Mouse (Mus musculus) neural tube, embryonic 15.5 days (tissue): ENCODE results near the gene Snrpc. TPM values are rescaled to one million over a fixed set of nuclear protein-coding genes. Genes with fewer than 3 reads are reported as not detected.

Experiments
- ATAC-seq: fragments of 200-750 bp; cut with Nextera tagmentation; 2 replicates; pipeline ENCODE4 v1.8.0; 2017; ENCODE audit warnings: mild to moderate bottlenecking, moderate TSS enrichment, moderate library complexity; ENCODE audit not compliant: low FRiP score
- H3K27ac ChIP-seq: fragments of 300-500 bp; sonication (generic); replicated peaks from 2 replicates; pipeline ENCODE4 v1.5.1; 2015; ENCODE audit warnings: mild to moderate bottlenecking, inconsistent platforms
- H3K27me3 ChIP-seq: fragments of 300-500 bp; sonication (generic); replicated peaks from 2 replicates; pipeline ENCODE4 v1.6.1; 2015; ENCODE audit warnings: inconsistent platforms
- H3K36me3 ChIP-seq: fragments of 300-500 bp; sonication (generic); 2 replicates; pipeline ENCODE4 v1.6.1; 2015; ENCODE audit warnings: inconsistent platforms
- H3K4me1 ChIP-seq: fragments of 300-500 bp; sonication (generic); 2 replicates; pipeline ENCODE4 v1.6.1; 2015; ENCODE audit warnings: inconsistent platforms
- H3K4me2 ChIP-seq: fragments of 300-500 bp; sonication (generic); 2 replicates; pipeline ENCODE4 v1.6.1; 2015; ENCODE audit warnings: inconsistent platforms, mild to moderate bottlenecking, moderate library complexity
- H3K4me3 ChIP-seq: fragments of 300-500 bp; sonication (generic); replicated peaks from 2 replicates; pipeline ENCODE4 v1.5.1; 2015; ENCODE audit warnings: mild to moderate bottlenecking, inconsistent platforms
- H3K9ac ChIP-seq: fragments of 300-500 bp; sonication (generic); replicated peaks from 2 replicates; pipeline ENCODE4 v1.6.1; 2015; ENCODE audit warnings: mild to moderate bottlenecking, inconsistent platforms
- H3K9me3 ChIP-seq: fragments of 300-500 bp; sonication (generic); replicated peaks from 2 replicates; pipeline ENCODE4 v1.6.1; 2016; ENCODE audit warnings: inconsistent platforms
- WGBS: fragments of 180-500 bp; shearing (Covaris S2); methylation state at CpG from one replicate; pipeline ENCODE4 v1.1.7; 2015; ENCODE audit warnings: mixed read lengths; 5-methylcytosine and 5-hydroxymethylcytosine counted together
- polyA plus RNA-seq: library from polyadenylated mRNA; unstranded; fragments of >200 nt; fragmentation: Nextera tagmentation; extraction: Ambion mirVana; gene quantifications from 2 replicates; pipeline ENCODE4 v1.2.1, GENCODE M21; 2015

The Snrpc gene
- polyA plus RNA-seq, 1 experiment from 2014 or later, result 211 TPM

GRCm38 (mm10) chr17:27819971-27820567, 17.9 kb upstream of the Snrpc start:
- ATAC-seq, result peak; percentile 86
- Histone ChIP-seq H3K9me3 (no peaks in the 10 kb centered on the region), H3K9ac (peak overlapping the region; percentile 94), H3K27me3 (no peaks in the 10 kb centered on the region), H3K27ac (peak overlapping the region; percentile 87), H3K4me2 (peak overlapping the region; percentile 84), H3K4me1 (peaks cover 29% of the 10 kb centered on the region), H3K36me3 (0 out of 2 replicates have a peak, but pooled peaks cover 2% of the 10 kb centered on the region), H3K4me3 (peak overlapping the region; percentile 99)
- WGBS, result under 1% methylated on average over 46 of the region's 62 CpGs

- H3K9ac ChIP-seq, result peak within 1 kb of the TSS; percentile 94
- ATAC-seq, result peak; percentile 97
- H3K4me2 ChIP-seq, result peak within 1 kb of the TSS; percentile 84
- 3% methylated on average over 40 of the region's 56 CpGs for WGBS
- peak within 1 kb of the TSS; percentile 94 for H3K27ac ChIP-seq
- peaks cover 29% of the 10 kb centered on the region for H3K4me1 ChIP-seq
- peak within 1 kb of the TSS; percentile 99 for H3K4me3 ChIP-seq
- H3K9me3 ChIP-seq, result no peaks in the 10 kb centered on the region
- no peaks in the 10 kb centered on the region for H3K27me3 ChIP-seq
- H3K36me3 ChIP-seq, result no peaks in the 10 kb centered on the region
Observed at GRCm38 (mm10) chr17:27820568-27821406, 17.2 kb upstream of the Snrpc start, which contains the start of gene D17Wsu92e. TSS of gene D17Wsu92e (minus strand) at chr17:27820648.

GRCm38 (mm10) chr17:27821407-27822338, 16.3 kb upstream of the Snrpc start:
- H3K27me3 ChIP-seq, result no peaks in the 10 kb centered on the region
- 62% methylated on average over 9 of the region's 9 CpGs for WGBS
- H3K4me1 ChIP-seq, result peaks cover 35% of the 10 kb centered on the region
- peak overlapping the region; percentile 99 for H3K4me3 ChIP-seq
- no peaks in the 10 kb centered on the region for H3K9me3 ChIP-seq
- H3K9ac ChIP-seq, result peak overlapping the region; percentile 73
- peak overlapping the region; percentile 69 for H3K4me2 ChIP-seq
- no peak for ATAC-seq
- H3K36me3 ChIP-seq, result no peaks in the 10 kb centered on the region
- H3K27ac ChIP-seq, result peak overlapping the region; percentile 94

- WGBS, result 82% methylated on average over 9 of the region's 9 CpGs
- Histone ChIP-seq H3K27ac (no peak overlapping the region), H3K9me3 (no peaks in the 10 kb centered on the region), H3K4me1 (peaks cover 31% of the 10 kb centered on the region), H3K27me3 (no peaks in the 10 kb centered on the region), H3K9ac (no peak overlapping the region), H3K36me3 (no peaks in the 10 kb centered on the region), H3K4me2 (no peak overlapping the region), H3K4me3 (no peak overlapping the region)
- no peak for ATAC-seq
Observed at GRCm38 (mm10) chr17:27823142-27823905, 14.6 kb upstream of the Snrpc start.

GRCm38 (mm10) chr17:27824941-27825340, 13.0 kb upstream of the Snrpc start:
- no peaks in the 10 kb centered on the region for H3K27me3 ChIP-seq
- peaks cover 17% of the 10 kb centered on the region for H3K4me1 ChIP-seq
- H3K9me3 ChIP-seq, result no peaks in the 10 kb centered on the region
- no peak overlapping the region for H3K27ac ChIP-seq
- 70% methylated on average over 1 of the region's 1 CpGs for WGBS
- no peak for ATAC-seq
- H3K4me2 ChIP-seq, result no peak overlapping the region
- no peak overlapping the region for H3K9ac ChIP-seq
- no peaks in the 10 kb centered on the region for H3K36me3 ChIP-seq
- no peak overlapping the region for H3K4me3 ChIP-seq

- H3K27ac ChIP-seq, result no peak overlapping the region
- H3K9me3 ChIP-seq, result no peaks in the 10 kb centered on the region
- no peak overlapping the region for H3K9ac ChIP-seq
- no peaks in the 10 kb centered on the region for H3K27me3 ChIP-seq
- no peaks in the 10 kb centered on the region for H3K36me3 ChIP-seq
- H3K4me1 ChIP-seq, result peaks cover 17% of the 10 kb centered on the region
- H3K4me3 ChIP-seq, result no peak overlapping the region
- 43% methylated on average over 3 of the region's 3 CpGs for WGBS
- H3K4me2 ChIP-seq, result peak overlapping the region; percentile 55
- no peak for ATAC-seq
Observed at GRCm38 (mm10) chr17:27825539-27825938, 12.4 kb upstream of the Snrpc start.

- WGBS, result 5% methylated on average over 22 of the region's 22 CpGs
- Histone ChIP-seq H3K4me1 (peaks cover 13% of the 10 kb centered on the region), H3K36me3 (no peaks in the 10 kb centered on the region), H3K4me2 (peak overlapping the region; percentile 55), H3K27me3 (no peaks in the 10 kb centered on the region), H3K9ac (0 out of 2 replicates have a peak overlapping the region, but pooled peaks have one; percentile 30), H3K27ac (peak overlapping the region; percentile 56; the same call in 1 of the 2 replicates), H3K9me3 (no peaks in the 10 kb centered on the region), H3K4me3 (peak overlapping the region; percentile 25)
- ATAC-seq, result peak; percentile 55
Observed at GRCm38 (mm10) chr17:27825984-27826905, 11.7 kb upstream of the Snrpc start.

GRCm38 (mm10) chr17:27826908-27827383, 11.0 kb upstream of the Snrpc start:
- Histone ChIP-seq H3K4me3 (peak overlapping the region; percentile 25), H3K4me1 (peaks cover 10% of the 10 kb centered on the region), H3K27ac (peak overlapping the region; percentile 56; the same call in 1 of the 2 replicates), H3K9ac (no peak overlapping the region), H3K27me3 (no peaks in the 10 kb centered on the region), H3K4me2 (peak overlapping the region; percentile 55), H3K9me3 (no peaks in the 10 kb centered on the region), H3K36me3 (no peaks in the 10 kb centered on the region)
- WGBS, result 0% methylated on average over 9 of the region's 9 CpGs
- no peak for ATAC-seq

- Histone ChIP-seq H3K27me3 (no peaks in the 10 kb centered on the region), H3K4me3 (no peak overlapping the region), H3K9ac (no peak overlapping the region), H3K9me3 (no peaks in the 10 kb centered on the region), H3K4me1 (peaks cover 10% of the 10 kb centered on the region), H3K27ac (no peak overlapping the region), H3K4me2 (no peak overlapping the region), H3K36me3 (no peaks in the 10 kb centered on the region)
- ATAC-seq, result no peak
- 12% methylated on average over 6 of the region's 6 CpGs for WGBS
Observed at GRCm38 (mm10) chr17:27827511-27827910, 10.4 kb upstream of the Snrpc start.

GRCm38 (mm10) chr17:27830411-27830810, 7.5 kb upstream of the Snrpc start:
- H3K4me2 ChIP-seq, result no peak overlapping the region
- WGBS, result 54% methylated on average over 7 of the region's 7 CpGs
- H3K9me3 ChIP-seq, result no peaks in the 10 kb centered on the region
- no peaks in the 10 kb centered on the region for H3K36me3 ChIP-seq
- H3K4me3 ChIP-seq, result no peak overlapping the region
- peaks cover 10% of the 10 kb centered on the region for H3K4me1 ChIP-seq
- H3K27ac ChIP-seq, result no peak overlapping the region
- 0 out of 2 replicates have a peak, but pooled peaks cover 3% of the 10 kb centered on the region for H3K27me3 ChIP-seq
- no peak for ATAC-seq
- no peak overlapping the region for H3K9ac ChIP-seq
